Mouse (Mus musculus): Measurements from ENCODE around the gene Myh3. TPM values are rescaled to one million over a fixed set of nuclear protein-coding genes. Genes with fewer than 3 reads are reported as not detected.

Myh3 gene
- polyA plus RNA-seq, 1 experiment: 0.11 TPM

DNA sequence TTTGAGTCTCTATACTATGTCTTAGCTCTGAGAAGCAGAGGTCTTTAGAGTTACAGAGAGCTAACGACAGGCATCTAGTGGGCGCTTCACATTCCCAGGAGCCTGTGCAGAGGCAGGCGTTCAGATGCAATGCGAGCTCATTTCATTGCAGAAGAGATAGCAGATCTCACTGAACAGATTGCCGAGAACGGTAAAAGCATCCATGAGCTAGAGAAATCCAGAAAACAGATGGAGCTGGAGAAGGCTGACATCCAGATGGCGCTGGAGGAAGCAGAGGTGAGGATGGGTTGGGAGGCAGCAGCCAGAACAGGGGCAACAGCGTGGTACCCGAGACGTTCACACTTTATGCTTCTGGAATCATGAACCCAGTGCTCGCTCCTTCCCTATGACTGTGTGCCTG lies 20.3 kb downstream of the Myh3 start:
- no peaks in the 10 kb centered on the region for H3K4me1 ChIP-seq (ENCODE audit: control insufficient read depth, insufficient read depth, low read length)
- DNase-seq: no peak
- no peak overlapping the region for H3K27ac ChIP-seq (ENCODE audit: insufficient read depth, low read length)
- TF ChIP-seq CTCF (IDR thresholded peaks at IDR 0.05; ENCODE audit: borderline replicate concordance, insufficient read depth, low read depth, low read length) (no peak), POLR2A (IDR thresholded peaks at IDR 0.05; ENCODE audit: borderline replicate concordance, insufficient read depth, low read length) (no peak)
- no peak overlapping the region for H3K4me3 ChIP-seq (replicated peaks; ENCODE audit: insufficient read depth, low read depth, low read length)
- WGBS: 62% methylated on average over 11 of the region's 11 CpGs
- H3K27me3 ChIP-seq (ENCODE audit: control insufficient read depth, insufficient read depth, low read length): no peaks in the 10 kb centered on the region

- no peaks in the 10 kb centered on the region for H3K4me1 ChIP-seq (ENCODE audit: control insufficient read depth, insufficient read depth, low read length)
- H3K27ac ChIP-seq (ENCODE audit: insufficient read depth, low read length): no peak overlapping the region
- no peak for TF ChIP-seq POLR2A (IDR thresholded peaks at IDR 0.05; ENCODE audit: borderline replicate concordance, insufficient read depth, low read length)
- TF ChIP-seq CTCF (IDR thresholded peaks at IDR 0.05; ENCODE audit: borderline replicate concordance, insufficient read depth, low read depth, low read length): no peak
- DNase-seq: no peak
- H3K27me3 ChIP-seq (ENCODE audit: control insufficient read depth, insufficient read depth, low read length): no peaks in the 10 kb centered on the region
- no peak overlapping the region for H3K4me3 ChIP-seq (replicated peaks; ENCODE audit: insufficient read depth, low read depth, low read length)
- 81% methylated on average over 16 of the region's 16 CpGs for WGBS
Observed at GRCm38 (mm10) chr11:67099241-67099640, 21.1 kb downstream of the Myh3 start.

DNA sequence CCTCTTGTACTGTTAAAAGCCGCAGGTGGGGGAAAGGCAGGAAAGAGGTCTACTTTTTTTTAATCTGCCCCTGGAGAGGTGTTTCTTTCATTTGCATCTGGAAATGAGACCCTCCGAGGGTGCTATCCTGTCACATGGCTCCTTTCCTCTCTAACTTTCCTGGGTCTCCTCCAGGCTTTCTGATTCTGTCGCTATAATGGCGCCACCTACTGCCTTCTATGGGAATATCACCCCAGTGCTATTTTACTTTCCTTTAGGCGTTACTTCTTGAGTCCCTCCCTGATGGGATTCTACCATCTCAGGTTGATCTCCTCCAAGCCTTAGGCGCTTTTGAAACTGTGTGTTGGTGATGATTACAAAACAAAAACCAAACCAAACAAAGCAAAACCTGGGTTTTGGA lies 22.1 kb downstream of the Myh3 start:
- Histone ChIP-seq H3K27me3 (ENCODE audit: control insufficient read depth, insufficient read depth, low read length) (no peaks in the 10 kb centered on the region), H3K27ac (ENCODE audit: insufficient read depth, low read length) (no peak overlapping the region), H3K4me1 (ENCODE audit: control insufficient read depth, insufficient read depth, low read length) (no peaks in the 10 kb centered on the region), H3K4me3 (replicated peaks; ENCODE audit: insufficient read depth, low read depth, low read length) (no peak overlapping the region)
- DNase-seq: no peak
- TF ChIP-seq POLR2A (IDR thresholded peaks at IDR 0.05; ENCODE audit: borderline replicate concordance, insufficient read depth, low read length) (no peak), CTCF (IDR thresholded peaks at IDR 0.05; ENCODE audit: borderline replicate concordance, insufficient read depth, low read depth, low read length) (peak; percentile 20; the same call in 1 of the 2 replicates)
- 30% methylated on average over 6 of the region's 6 CpGs for WGBS

GRCm38 (mm10) chr11:67101713-67102112 lies 23.6 kb downstream of the Myh3 start:
- no peak overlapping the region for H3K27ac ChIP-seq (ENCODE audit: insufficient read depth, low read length)
- H3K4me3 ChIP-seq (replicated peaks; ENCODE audit: insufficient read depth, low read depth, low read length): no peak overlapping the region
- 29% methylated on average over 8 of the region's 8 CpGs for WGBS
- H3K27me3 ChIP-seq (ENCODE audit: control insufficient read depth, insufficient read depth, low read length): no peaks in the 10 kb centered on the region
- peak; percentile 42 to 52 for DNase-seq
- H3K4me1 ChIP-seq (ENCODE audit: control insufficient read depth, insufficient read depth, low read length): no peaks in the 10 kb centered on the region
- peak; percentile 68 for TF ChIP-seq CTCF (IDR thresholded peaks at IDR 0.05; ENCODE audit: borderline replicate concordance, insufficient read depth, low read depth, low read length)
- no peak for TF ChIP-seq POLR2A (IDR thresholded peaks at IDR 0.05; ENCODE audit: borderline replicate concordance, insufficient read depth, low read length)

GRCm38 (mm10) chr11:67103256-67103655 lies 25.2 kb downstream of the Myh3 start:
- 91% methylated on average over 9 of the region's 9 CpGs for WGBS
- no peaks in the 10 kb centered on the region for H3K27me3 ChIP-seq (ENCODE audit: control insufficient read depth, insufficient read depth, low read length)
- no peak overlapping the region for H3K4me3 ChIP-seq (replicated peaks; ENCODE audit: insufficient read depth, low read depth, low read length)
- H3K4me1 ChIP-seq (ENCODE audit: control insufficient read depth, insufficient read depth, low read length): no peaks in the 10 kb centered on the region
- TF ChIP-seq CTCF (IDR thresholded peaks at IDR 0.05; ENCODE audit: borderline replicate concordance, insufficient read depth, low read depth, low read length) (no peak), POLR2A (IDR thresholded peaks at IDR 0.05; ENCODE audit: borderline replicate concordance, insufficient read depth, low read length) (no peak)
- DNase-seq: no peak
- H3K27ac ChIP-seq (ENCODE audit: insufficient read depth, low read length): no peak overlapping the region

- WGBS: 85% methylated on average over 1 of the region's 1 CpGs
- H3K4me1 ChIP-seq (ENCODE audit: control insufficient read depth, insufficient read depth, low read length): peaks cover 2% of the 10 kb centered on the region
- TF ChIP-seq CTCF (IDR thresholded peaks at IDR 0.05; ENCODE audit: borderline replicate concordance, insufficient read depth, low read depth, low read length) (no peak), POLR2A (IDR thresholded peaks at IDR 0.05; ENCODE audit: borderline replicate concordance, insufficient read depth, low read length) (no peak)
- H3K27ac ChIP-seq (ENCODE audit: insufficient read depth, low read length): no peak overlapping the region
- no peaks in the 10 kb centered on the region for H3K27me3 ChIP-seq (ENCODE audit: control insufficient read depth, insufficient read depth, low read length)
- no peak overlapping the region for H3K4me3 ChIP-seq (replicated peaks; ENCODE audit: insufficient read depth, low read depth, low read length)
- no peak for DNase-seq
Observed at GRCm38 (mm10) chr11:67104242-67104641, 26.1 kb downstream of the Myh3 start.

DNA sequence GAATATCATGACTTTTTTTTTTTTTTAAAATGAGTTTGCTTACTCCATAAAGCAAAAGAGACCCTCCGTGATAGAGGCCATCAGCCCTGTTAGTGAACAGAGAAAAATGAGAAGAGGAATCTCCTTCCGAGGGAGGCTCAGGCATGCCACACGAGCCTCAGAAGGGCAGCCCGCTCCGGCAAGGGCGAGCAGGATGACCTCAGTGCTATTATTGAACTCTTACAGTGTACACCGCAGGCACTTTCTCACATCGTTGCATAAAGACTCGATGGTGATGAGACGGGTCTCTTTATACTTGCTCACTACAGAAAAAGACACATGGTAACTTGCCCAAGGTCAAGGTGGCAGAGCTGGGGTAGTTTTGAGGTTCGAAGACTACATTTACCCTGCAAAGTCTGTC lies 26.6 kb downstream of the Myh3 start:
- DNase-seq: no peak
- H3K4me3 ChIP-seq (replicated peaks; ENCODE audit: insufficient read depth, low read depth, low read length): no peak overlapping the region
- no peak overlapping the region for H3K27ac ChIP-seq (ENCODE audit: insufficient read depth, low read length)
- TF ChIP-seq CTCF (IDR thresholded peaks at IDR 0.05; ENCODE audit: borderline replicate concordance, insufficient read depth, low read depth, low read length) (no peak), POLR2A (IDR thresholded peaks at IDR 0.05; ENCODE audit: borderline replicate concordance, insufficient read depth, low read length) (no peak)
- H3K27me3 ChIP-seq (ENCODE audit: control insufficient read depth, insufficient read depth, low read length): no peaks in the 10 kb centered on the region
- WGBS: 76% methylated on average over 11 of the region's 11 CpGs
- peaks cover 7% of the 10 kb centered on the region for H3K4me1 ChIP-seq (ENCODE audit: control insufficient read depth, insufficient read depth, low read length)

DNA sequence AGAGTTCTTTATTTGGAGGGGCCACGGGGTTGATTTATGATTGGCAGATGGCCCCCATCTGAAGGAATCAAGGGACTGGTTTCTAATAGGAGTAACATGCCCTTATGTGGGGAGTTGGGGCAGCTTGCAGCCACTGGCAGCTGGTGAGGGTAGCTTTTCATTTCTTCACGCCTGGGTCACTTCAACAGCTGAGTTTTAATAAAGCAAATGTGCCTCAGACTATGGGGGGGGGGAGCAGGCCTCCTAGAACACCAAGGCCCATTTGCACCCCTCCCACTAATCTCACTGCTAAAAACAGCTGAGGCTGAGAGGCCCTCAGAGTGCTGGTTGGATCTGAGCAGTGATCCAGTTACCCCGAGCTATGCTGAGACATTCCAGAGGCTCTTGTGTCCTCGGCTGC lies 27.6 kb downstream of the Myh3 start:
- Histone ChIP-seq H3K4me3 (replicated peaks; ENCODE audit: insufficient read depth, low read depth, low read length) (no peak overlapping the region), H3K4me1 (ENCODE audit: control insufficient read depth, insufficient read depth, low read length) (peaks cover 11% of the 10 kb centered on the region), H3K27ac (ENCODE audit: insufficient read depth, low read length) (no peak overlapping the region), H3K27me3 (ENCODE audit: control insufficient read depth, insufficient read depth, low read length) (no peaks in the 10 kb centered on the region)
- DNase-seq: no peak
- TF ChIP-seq POLR2A (IDR thresholded peaks at IDR 0.05; ENCODE audit: borderline replicate concordance, insufficient read depth, low read length) (no peak), CTCF (IDR thresholded peaks at IDR 0.05; ENCODE audit: borderline replicate concordance, insufficient read depth, low read depth, low read length) (no peak)
- WGBS: 72% methylated on average over 4 of the region's 4 CpGs

Data from cerebellum, adult 2 months (tissue).